Mouse (Mus musculus): ENCODE results near the gene Cxcl5.

Cxcl5 gene

DNA sequence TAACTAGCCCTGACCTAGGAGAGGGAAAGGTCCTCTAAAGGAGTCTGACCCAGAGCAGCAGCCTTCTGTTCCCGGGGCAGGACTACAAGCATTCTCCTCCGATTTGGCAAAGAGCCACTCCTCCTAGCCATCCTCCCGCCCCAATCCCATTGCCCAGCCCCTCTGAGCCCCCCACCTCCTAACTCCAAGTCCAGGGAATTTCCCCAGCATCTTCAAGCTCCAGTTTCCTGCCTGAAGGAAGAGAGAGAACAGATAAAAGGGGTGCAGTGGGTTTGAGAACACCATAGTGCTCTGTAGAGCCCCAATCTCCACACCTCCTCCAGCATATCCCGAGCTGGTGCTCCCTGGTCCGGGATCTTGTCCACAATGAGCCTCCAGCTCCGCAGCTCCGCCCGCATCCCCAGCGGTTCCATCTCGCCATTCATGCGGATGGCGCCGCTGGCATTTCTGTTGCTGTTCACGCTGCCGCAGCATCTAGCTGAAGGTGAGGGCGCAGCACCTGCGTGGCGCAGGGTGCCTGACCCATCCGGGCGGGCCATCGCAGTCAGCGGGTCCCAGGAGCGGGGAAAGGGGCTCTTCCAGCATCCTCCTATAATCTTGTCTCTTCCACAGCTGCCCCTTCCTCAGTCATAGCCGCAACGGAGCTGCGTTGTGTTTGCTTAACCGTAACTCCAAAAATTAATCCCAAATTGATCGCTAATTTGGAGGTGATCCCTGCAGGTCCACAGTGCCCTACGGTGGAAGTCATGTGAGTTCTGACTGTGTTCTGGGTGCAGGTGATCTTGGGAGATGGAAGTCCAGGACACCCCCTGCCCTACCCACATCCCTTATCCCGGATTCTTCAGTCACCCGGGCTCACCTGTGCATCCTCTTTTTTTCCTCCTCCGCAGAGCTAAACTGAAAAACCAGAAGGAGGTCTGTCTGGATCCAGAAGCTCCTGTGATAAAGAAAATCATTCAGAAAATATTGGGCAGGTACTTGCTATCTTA, at the start of gene Cxcl5:
TSS of gene Cxcl5 (plus strand) at position 284 of the 989 bp plus-strand sequence.
- CTCF ChIA-PET: no interaction called here

- CTCF ChIA-PET: no interaction called here
These were observed 47.8 kb upstream of the Cxcl5 start for GRCm38 (mm10) chr5:90711409-90711808.

DNA sequence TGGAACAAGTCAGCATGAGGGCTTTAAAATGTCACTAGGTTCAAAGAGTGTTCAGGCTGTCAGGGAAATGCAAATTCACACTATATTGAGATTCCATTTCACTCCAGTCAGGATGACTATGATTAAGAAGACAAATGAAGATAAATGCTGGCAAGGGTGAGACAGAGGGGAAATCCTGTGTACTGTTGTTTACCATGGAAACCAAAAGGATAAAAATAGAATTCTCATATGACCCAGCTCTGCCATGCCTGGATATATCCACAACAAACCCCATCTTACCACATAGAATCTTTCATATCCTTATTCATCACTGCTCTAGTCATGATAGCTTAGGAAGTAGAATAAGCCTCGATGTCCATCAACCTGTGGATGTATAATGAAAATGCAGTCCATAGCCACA, 41.2 kb upstream of the Cxcl5 start:
- CTCF ChIA-PET: no interaction called here

DNA sequence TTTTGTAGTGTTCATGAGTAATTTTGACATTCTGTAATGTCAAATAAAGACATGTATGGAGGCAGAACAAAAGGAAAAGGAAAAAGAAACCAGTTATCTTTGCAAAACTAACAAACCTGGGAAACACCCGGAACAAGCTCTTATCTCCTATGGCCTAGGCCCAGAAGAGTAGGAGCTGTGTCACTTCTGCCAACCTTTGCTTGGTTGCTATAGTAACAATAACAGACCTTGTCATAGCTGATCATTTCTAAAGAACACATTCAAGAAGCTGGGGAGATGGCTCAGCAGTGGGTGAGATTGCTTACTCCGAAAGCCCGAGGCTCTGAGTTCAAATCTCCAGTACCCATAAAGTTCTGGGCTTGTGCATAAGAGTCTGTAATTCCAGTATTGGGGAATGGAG, 36.5 kb upstream of the Cxcl5 start:
- CTCF ChIA-PET: interaction anchor here (0.7 kb wide), 1 partner anchor 20 kb away, joined by 3 read pairs; no protein-coding TSS in a partner anchor

DNA sequence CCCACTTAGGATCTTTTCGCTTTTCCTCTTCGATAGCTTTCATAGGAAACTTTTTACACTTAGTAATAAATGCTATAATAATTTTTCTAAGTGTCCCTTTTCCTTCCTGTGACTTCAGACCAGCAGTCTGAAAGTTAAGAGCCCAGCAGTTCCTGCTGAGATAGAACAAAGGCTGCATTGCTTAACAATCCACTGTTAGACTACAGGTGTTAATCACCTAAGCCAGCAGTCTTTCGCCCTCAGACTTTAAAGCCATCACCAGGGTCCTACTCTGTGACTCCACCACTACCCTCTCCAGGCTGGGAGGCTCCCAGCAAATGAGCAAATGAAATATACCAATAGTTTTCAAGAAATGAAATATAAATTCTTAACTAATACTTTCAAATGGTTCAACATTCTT, 30.9 kb upstream of the Cxcl5 start:
- CTCF ChIA-PET: no interaction called here

DNA sequence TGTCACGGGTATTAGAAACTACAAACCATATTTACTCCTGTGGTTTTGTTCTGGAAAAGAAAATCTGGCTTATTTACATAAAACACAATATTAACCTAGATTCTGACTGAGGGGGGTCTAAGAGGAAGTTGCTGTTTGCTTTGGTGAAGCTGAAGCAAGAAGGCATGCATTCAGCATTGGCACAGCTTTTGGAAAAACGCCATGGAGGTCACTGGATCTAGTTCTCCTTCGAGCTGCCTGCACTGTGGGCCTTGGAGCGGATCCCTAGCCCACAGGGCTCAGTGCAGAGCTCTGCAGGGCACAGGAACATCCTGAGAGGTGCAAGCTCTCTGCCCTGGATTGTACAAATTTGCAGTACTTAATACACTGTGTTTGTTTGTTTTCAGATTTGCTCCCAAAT, 27.7 kb upstream of the Cxcl5 start:
- CTCF ChIA-PET: no interaction called here

DNA sequence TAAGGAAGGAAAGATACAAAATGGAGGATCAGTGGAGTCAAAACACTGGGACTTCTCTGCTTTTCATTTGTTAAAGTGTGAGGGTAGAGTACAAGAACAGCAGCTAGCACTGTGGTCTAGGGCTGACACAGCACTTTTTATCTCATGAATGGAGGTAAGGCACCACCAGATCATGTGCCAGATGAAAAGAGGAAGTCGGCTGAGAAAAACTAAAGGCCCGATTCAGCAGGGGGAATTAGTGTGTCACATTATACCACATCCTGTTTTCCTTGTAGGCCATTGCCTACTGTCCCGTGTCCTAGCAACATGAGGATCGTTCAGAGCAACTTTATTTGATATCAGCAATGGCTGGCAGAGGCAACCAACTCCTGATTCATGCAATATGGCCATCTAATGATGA, 17.1 kb upstream of the Cxcl5 start:
- CTCF ChIA-PET: no interaction called here

DNA sequence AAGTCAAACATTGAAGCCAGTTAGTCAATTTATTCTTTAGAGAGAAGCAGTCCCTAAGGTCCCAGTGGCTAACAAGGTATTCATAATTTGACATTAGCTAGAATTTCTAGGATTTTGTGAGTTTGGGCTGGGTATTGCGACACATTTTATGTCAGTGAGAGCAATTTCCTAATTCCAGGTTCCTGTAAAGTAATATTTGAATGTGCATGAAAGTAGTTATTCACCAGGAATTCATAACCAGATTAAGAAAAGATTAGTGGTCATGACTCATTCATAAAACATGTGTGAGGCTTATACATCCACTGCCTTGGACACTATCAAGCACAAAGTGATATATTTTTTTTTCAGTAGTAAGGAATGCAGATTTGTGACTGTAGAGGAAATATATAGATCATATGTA, 5.2 kb upstream of the Cxcl5 start:
- CTCF ChIA-PET: no interaction called here

- CTCF ChIA-PET: no interaction called here
These were observed 1.0 kb upstream of the Cxcl5 start for GRCm38 (mm10) chr5:90758020-90758605.

GRCm38 (mm10) chr5:90760303-90760702, 1.1 kb downstream of the Cxcl5 start:
- CTCF ChIA-PET: no interaction called here

GRCm38 (mm10) chr5:90760844-90761243, 1.7 kb downstream of the Cxcl5 start:
- CTCF ChIA-PET: no interaction called here

GRCm38 (mm10) chr5:90761834-90762233, 2.7 kb downstream of the Cxcl5 start:
- CTCF ChIA-PET: no interaction called here

GRCm38 (mm10) chr5:90763912-90764665, 4.9 kb downstream of the Cxcl5 start:
- CTCF ChIA-PET: no interaction called here

- CTCF ChIA-PET: no interaction called here
These were observed 6.9 kb downstream of the Cxcl5 start for GRCm38 (mm10) chr5:90765821-90766606.

DNA sequence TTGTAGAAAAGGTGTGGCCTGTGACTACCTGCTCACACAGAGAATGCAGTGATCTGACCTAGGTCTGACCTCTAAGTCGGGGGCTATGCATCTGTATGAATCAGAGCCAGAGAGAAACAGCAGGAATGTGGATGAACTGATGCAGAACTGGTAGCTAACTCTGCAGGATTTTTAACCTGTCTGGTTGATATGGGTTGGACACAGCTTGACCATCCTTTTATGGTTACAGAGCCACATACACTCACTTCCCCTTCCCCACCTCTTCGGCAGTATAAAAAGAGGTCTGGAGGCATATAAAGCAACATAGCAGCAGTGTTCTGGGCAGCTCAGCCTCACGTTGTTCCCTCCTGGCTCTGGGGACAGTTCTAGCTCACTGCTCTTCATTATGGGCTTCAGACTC, 9.1 kb downstream of the Cxcl5 start, which contains the start of gene Ppbp:
TSS of gene Ppbp (plus strand) at position 301 of the 400 bp plus-strand sequence.
- CTCF ChIA-PET: no interaction called here

- CTCF ChIA-PET: no interaction called here
These were observed 12.2 kb downstream of the Cxcl5 start for GRCm38 (mm10) chr5:90771369-90771768.

GRCm38 (mm10) chr5:90771880-90772653, 12.9 kb downstream of the Cxcl5 start, which contains the start of gene Pf4:
Gene Pf4 (plus strand): TSS chr5:90772435.
- CTCF ChIA-PET: no interaction called here

GRCm38 (mm10) chr5:90775562-90775961, 16.4 kb downstream of the Cxcl5 start:
- CTCF ChIA-PET: no interaction called here

- CTCF ChIA-PET: no interaction called here
These were observed 18.5 kb downstream of the Cxcl5 start for GRCm38 (mm10) chr5:90777621-90778020.

- CTCF ChIA-PET: no interaction called here
These were observed 19.7 kb downstream of the Cxcl5 start for GRCm38 (mm10) chr5:90778856-90779255.

- CTCF ChIA-PET: no interaction called here
These were observed 24.5 kb downstream of the Cxcl5 start for GRCm38 (mm10) chr5:90783697-90784096.

Measured in spleen, embryonic (tissue).